Mouse (Mus musculus): ENCODE measurements around the gene Ppp3ca. TPM values are rescaled to one million over a fixed set of nuclear protein-coding genes. Genes with fewer than 3 reads are reported as not detected.

Ppp3ca gene
- polyA plus RNA-seq, 1 experiment from 2014 or later = 67.2 TPM

GRCm38 (mm10) chr3:136816319-136816718 is 146.4 kb downstream of the Ppp3ca start:
- no peak for ATAC-seq (ENCODE audit: insufficient number of reproducible peaks, insufficient read depth, low FRiP score, low read depth)
- H3K4me2 ChIP-seq (ENCODE audit: low read length) = no peak overlapping the region
- H3K9ac ChIP-seq (ENCODE audit: low read length) = no peak overlapping the region
- no peaks in the 10 kb centered on the region for H3K9me3 ChIP-seq (ENCODE audit: control insufficient read depth, low read length)
- no peak overlapping the region for H3K4me3 ChIP-seq (ENCODE audit: control insufficient read depth in 1 of 2, insufficient read depth in 1 of 2, low read depth in 1 of 2, low read length in 2 of 2)
- no peaks in the 10 kb centered on the region for H3K27me3 ChIP-seq (ENCODE audit: control insufficient read depth, insufficient read depth, low read length)
- WGBS = 87% methylated on average over 3 of the region's 3 CpGs
- no peaks in the 10 kb centered on the region for H3K36me3 ChIP-seq (ENCODE audit: control insufficient read depth, insufficient read depth, low read length)
- H3K4me1 ChIP-seq (ENCODE audit: control insufficient read depth in 2 of 2, insufficient read depth in 2 of 2, low read length in 2 of 2) = peaks cover 4 to 11% of the 10 kb centered on the region in 2 experiments
- no peak overlapping the region for H3K27ac ChIP-seq (replicated peaks in 1 of 2; ENCODE audit: control insufficient read depth in 1 of 2, insufficient read depth in 1 of 2, low read depth in 2 of 2, low read length in 2 of 2)

- H3K4me1 ChIP-seq (ENCODE audit: control insufficient read depth in 2 of 2, insufficient read depth in 2 of 2, low read length in 2 of 2) = peaks cover 3 to 11% of the 10 kb centered on the region in 2 experiments
- H3K9ac ChIP-seq (ENCODE audit: low read length) = no peak overlapping the region
- H3K36me3 ChIP-seq (ENCODE audit: control insufficient read depth, insufficient read depth, low read length) = no peaks in the 10 kb centered on the region
- ATAC-seq (ENCODE audit: insufficient number of reproducible peaks, insufficient read depth, low FRiP score, low read depth) = peak; percentile 47; the same call in 1 of the 2 replicates
- no peak overlapping the region for H3K27ac ChIP-seq (replicated peaks in 1 of 2; ENCODE audit: control insufficient read depth in 1 of 2, insufficient read depth in 1 of 2, low read depth in 2 of 2, low read length in 2 of 2)
- H3K27me3 ChIP-seq (ENCODE audit: control insufficient read depth, insufficient read depth, low read length) = no peaks in the 10 kb centered on the region
- H3K4me2 ChIP-seq (ENCODE audit: low read length) = no peak overlapping the region
- no peaks in the 10 kb centered on the region for H3K9me3 ChIP-seq (ENCODE audit: control insufficient read depth, low read length)
- 29% methylated on average over 5 of the region's 5 CpGs for whole genome bisulfite sequencing
- no peak overlapping the region for H3K4me3 ChIP-seq (ENCODE audit: control insufficient read depth in 1 of 2, insufficient read depth in 1 of 2, low read depth in 1 of 2, low read length in 2 of 2)
These were observed 149.1 kb downstream of the Ppp3ca start for GRCm38 (mm10) chr3:136818997-136819396.

GRCm38 (mm10) chr3:136821039-136821438 is 151.1 kb downstream of the Ppp3ca start:
- ATAC-seq (ENCODE audit: insufficient number of reproducible peaks, insufficient read depth, low FRiP score, low read depth) = no peak

DNA sequence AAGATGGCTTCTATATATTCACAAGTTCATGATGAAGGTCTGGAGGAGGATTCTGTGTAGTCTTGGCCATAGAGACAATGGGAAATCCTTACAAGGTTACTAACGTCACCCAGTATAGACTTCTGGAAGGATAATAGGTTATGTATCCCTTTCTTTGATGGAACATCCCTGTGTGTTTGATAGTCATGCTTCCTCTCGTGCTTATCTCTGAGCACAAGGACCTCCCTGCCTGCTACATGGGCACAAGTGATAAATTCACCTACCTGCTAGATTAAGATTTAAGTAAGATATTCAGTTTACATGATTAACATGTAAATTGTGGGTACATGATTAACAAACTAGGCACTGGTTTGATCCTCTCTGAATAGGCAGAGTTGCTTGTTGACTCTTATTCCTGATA is 152.1 kb downstream of the Ppp3ca start:
- no peak overlapping the region for H3K4me2 ChIP-seq (ENCODE audit: low read length)
- H3K27me3 ChIP-seq (ENCODE audit: control insufficient read depth, insufficient read depth, low read length) = no peaks in the 10 kb centered on the region
- ATAC-seq (ENCODE audit: insufficient number of reproducible peaks, insufficient read depth, low FRiP score, low read depth) = no peak
- H3K9ac ChIP-seq (ENCODE audit: low read length) = no peak overlapping the region
- no peaks in the 10 kb centered on the region for H3K9me3 ChIP-seq (ENCODE audit: control insufficient read depth, low read length)
- no peak overlapping the region for H3K4me3 ChIP-seq (ENCODE audit: control insufficient read depth in 1 of 2, insufficient read depth in 1 of 2, low read depth in 1 of 2, low read length in 2 of 2)
- H3K36me3 ChIP-seq (ENCODE audit: control insufficient read depth, insufficient read depth, low read length) = no peaks in the 10 kb centered on the region
- H3K27ac ChIP-seq (replicated peaks in 1 of 2; ENCODE audit: control insufficient read depth in 1 of 2, insufficient read depth in 1 of 2, low read depth in 2 of 2, low read length in 2 of 2) = no peak overlapping the region
- peaks cover 3 to 6% of the 10 kb centered on the region in 2 experiments; a peak in 3 of 4 replicates for H3K4me1 ChIP-seq (ENCODE audit: control insufficient read depth in 2 of 2, insufficient read depth in 2 of 2, low read length in 2 of 2)
- 71% methylated on average over 2 of the region's 2 CpGs for WGBS

More at GRCm38 (mm10) chr3:136821039-136821438, 151.1 kb downstream of the Ppp3ca start:
- H3K36me3 ChIP-seq (ENCODE audit: control insufficient read depth, insufficient read depth, low read length) = no peaks in the 10 kb centered on the region
- no peak overlapping the region for H3K9ac ChIP-seq (ENCODE audit: low read length)
- H3K4me3 ChIP-seq (ENCODE audit: control insufficient read depth in 1 of 2, insufficient read depth in 1 of 2, low read depth in 1 of 2, low read length in 2 of 2) = no peak overlapping the region
- H3K9me3 ChIP-seq (ENCODE audit: control insufficient read depth, low read length) = no peaks in the 10 kb centered on the region
- H3K4me2 ChIP-seq (ENCODE audit: low read length) = no peak overlapping the region
- no peaks in the 10 kb centered on the region for H3K27me3 ChIP-seq (ENCODE audit: control insufficient read depth, insufficient read depth, low read length)
- WGBS = 78% methylated on average over 3 of the region's 3 CpGs
- H3K4me1 ChIP-seq (ENCODE audit: control insufficient read depth in 2 of 2, insufficient read depth in 2 of 2, low read length in 2 of 2) = peaks cover 3 to 6% of the 10 kb centered on the region in 2 experiments; a peak in 3 of 4 replicates
- H3K27ac ChIP-seq (replicated peaks in 1 of 2; ENCODE audit: control insufficient read depth in 1 of 2, insufficient read depth in 1 of 2, low read depth in 2 of 2, low read length in 2 of 2) = no peak overlapping the region

DNA sequence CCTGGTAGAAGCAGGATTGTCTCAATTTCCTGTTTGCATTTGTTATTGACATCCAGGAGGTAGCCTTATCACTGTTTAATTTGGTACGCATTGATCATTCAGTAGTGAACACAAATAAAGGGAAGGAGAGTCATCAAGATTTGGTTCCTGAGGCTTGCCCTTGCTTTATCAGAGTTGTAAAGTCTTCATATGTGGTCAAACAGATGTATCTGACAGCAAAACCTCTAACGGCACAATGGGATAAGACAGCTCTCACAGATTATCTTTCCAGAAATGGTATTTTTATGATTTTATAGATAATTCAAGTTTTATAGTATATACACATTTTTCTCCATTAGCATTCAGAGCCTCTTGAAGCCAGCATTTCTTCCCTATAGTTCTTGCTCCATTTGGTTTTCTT is 152.5 kb downstream of the Ppp3ca start:
- no peak for ATAC-seq (ENCODE audit: insufficient number of reproducible peaks, insufficient read depth, low FRiP score, low read depth)
- no peaks in the 10 kb centered on the region for H3K9me3 ChIP-seq (ENCODE audit: control insufficient read depth, low read length)
- 89% methylated on average over 2 of the region's 2 CpGs for WGBS

DNA sequence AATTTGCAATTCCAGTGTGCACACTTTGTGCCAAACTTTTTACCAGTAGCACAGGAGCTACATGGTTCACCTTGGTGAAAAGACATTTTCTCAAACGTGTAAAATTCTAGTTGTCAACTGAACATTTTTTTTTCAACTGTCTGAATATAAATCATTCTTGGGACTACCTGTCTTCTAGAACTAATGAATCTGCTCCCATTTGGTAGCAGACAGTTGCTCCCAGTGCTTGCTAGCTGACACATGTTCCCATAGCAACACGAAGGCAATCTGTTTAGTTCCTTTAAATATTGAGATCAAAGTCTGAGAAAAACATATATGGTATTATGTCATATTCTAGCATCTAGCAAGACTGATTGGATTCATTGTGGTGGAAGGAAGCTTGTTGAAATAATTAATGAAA is 158.5 kb downstream of the Ppp3ca start:
- Histone ChIP-seq H3K4me2 (ENCODE audit: low read length) (no peak overlapping the region), H3K27me3 (ENCODE audit: control insufficient read depth, insufficient read depth, low read length) (no peaks in the 10 kb centered on the region), H3K9ac (ENCODE audit: low read length) (no peak overlapping the region), H3K4me3 (ENCODE audit: control insufficient read depth in 1 of 2, insufficient read depth in 1 of 2, low read depth in 1 of 2, low read length in 2 of 2) (no peak overlapping the region), H3K4me1 (ENCODE audit: control insufficient read depth in 2 of 2, insufficient read depth in 2 of 2, low read length in 2 of 2) (peaks cover 4% of the 10 kb centered on the region in 2 experiments; a peak in 3 of 4 replicates), H3K9me3 (ENCODE audit: control insufficient read depth, low read length) (no peaks in the 10 kb centered on the region), H3K27ac (replicated peaks in 1 of 2; ENCODE audit: control insufficient read depth in 1 of 2, insufficient read depth in 1 of 2, low read depth in 2 of 2, low read length in 2 of 2) (no peak overlapping the region), H3K36me3 (ENCODE audit: control insufficient read depth, insufficient read depth, low read length) (no peaks in the 10 kb centered on the region)
- ATAC-seq (ENCODE audit: insufficient number of reproducible peaks, insufficient read depth, low FRiP score, low read depth) = no peak
- whole genome bisulfite sequencing = 79% methylated on average over 2 of the region's 2 CpGs

More for the DNA sequence above, 152.5 kb downstream of the Ppp3ca start:
- Histone ChIP-seq H3K36me3 (ENCODE audit: control insufficient read depth, insufficient read depth, low read length) (no peaks in the 10 kb centered on the region), H3K27me3 (ENCODE audit: control insufficient read depth, insufficient read depth, low read length) (no peaks in the 10 kb centered on the region), H3K4me3 (ENCODE audit: control insufficient read depth in 1 of 2, insufficient read depth in 1 of 2, low read depth in 1 of 2, low read length in 2 of 2) (no peak overlapping the region), H3K4me1 (ENCODE audit: control insufficient read depth in 2 of 2, insufficient read depth in 2 of 2, low read length in 2 of 2) (peaks cover 3 to 6% of the 10 kb centered on the region in 2 experiments; a peak in 3 of 4 replicates), H3K4me2 (ENCODE audit: low read length) (no peak overlapping the region), H3K9ac (ENCODE audit: low read length) (no peak overlapping the region), H3K27ac (replicated peaks in 1 of 2; ENCODE audit: control insufficient read depth in 1 of 2, insufficient read depth in 1 of 2, low read depth in 2 of 2, low read length in 2 of 2) (no peak overlapping the region)

DNA sequence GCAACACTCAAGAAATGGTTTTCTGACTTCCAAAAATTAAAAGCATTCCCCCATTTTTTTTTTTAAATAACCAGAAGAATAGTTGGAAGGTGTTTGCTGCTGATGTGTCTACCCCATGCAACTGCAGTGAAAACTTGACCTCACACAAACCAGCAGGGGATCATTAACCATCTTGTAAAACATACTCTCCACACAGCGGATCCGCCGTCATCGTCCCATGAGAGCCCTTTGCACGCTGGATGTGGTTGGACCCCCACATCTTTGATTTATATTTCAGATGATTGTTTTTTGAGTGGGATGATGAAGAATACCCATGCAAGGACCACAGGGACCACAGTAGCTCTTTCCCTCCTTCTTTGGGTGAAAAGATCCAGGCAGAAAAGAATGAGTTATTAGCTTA is 159.2 kb downstream of the Ppp3ca start:
- Histone ChIP-seq H3K9me3 (ENCODE audit: control insufficient read depth, low read length) (no peaks in the 10 kb centered on the region), H3K4me3 (ENCODE audit: control insufficient read depth in 1 of 2, insufficient read depth in 1 of 2, low read depth in 1 of 2, low read length in 2 of 2) (no peak overlapping the region), H3K4me2 (ENCODE audit: low read length) (no peak overlapping the region), H3K9ac (ENCODE audit: low read length) (no peak overlapping the region), H3K4me1 (ENCODE audit: control insufficient read depth in 2 of 2, insufficient read depth in 2 of 2, low read length in 2 of 2) (peaks cover 8 to 10% of the 10 kb centered on the region in 2 experiments; a peak in 3 of 4 replicates), H3K27me3 (ENCODE audit: control insufficient read depth, insufficient read depth, low read length) (no peaks in the 10 kb centered on the region), H3K36me3 (ENCODE audit: control insufficient read depth, insufficient read depth, low read length) (no peaks in the 10 kb centered on the region), H3K27ac (replicated peaks in 1 of 2; ENCODE audit: control insufficient read depth in 1 of 2, insufficient read depth in 1 of 2, low read depth in 2 of 2, low read length in 2 of 2) (no peak overlapping the region)
- no peak for ATAC-seq (ENCODE audit: insufficient number of reproducible peaks, insufficient read depth, low FRiP score, low read depth)
- WGBS = 96% methylated on average over 5 of the region's 5 CpGs

DNA sequence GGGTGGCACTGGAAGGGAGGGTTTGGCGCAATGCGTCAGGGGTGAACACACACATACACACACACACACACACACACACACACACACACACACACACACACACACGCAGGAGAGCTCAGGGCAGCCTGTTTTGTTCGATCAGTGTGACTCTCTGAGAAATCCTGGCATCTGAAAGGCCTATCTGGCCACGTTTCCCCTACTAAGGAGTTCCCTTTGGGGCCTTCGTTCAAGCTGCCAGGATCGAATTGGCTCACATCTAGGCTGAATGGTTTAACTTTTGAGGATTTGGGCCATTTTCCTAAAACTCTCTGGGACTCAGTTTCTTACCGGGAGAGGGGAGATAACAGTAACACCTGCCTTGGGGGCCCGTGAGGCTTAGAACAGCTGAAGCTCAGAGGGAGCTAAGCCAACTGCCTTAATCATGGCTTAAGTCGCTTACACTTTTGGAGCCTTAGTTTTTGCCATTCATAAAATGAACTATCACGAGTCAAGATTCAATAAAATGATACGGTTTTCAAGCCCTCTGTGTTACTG is 160.8 kb downstream of the Ppp3ca start:
- H3K9ac ChIP-seq (ENCODE audit: low read length) = no peak overlapping the region
- no peaks in the 10 kb centered on the region for H3K9me3 ChIP-seq (ENCODE audit: control insufficient read depth, low read length)
- H3K36me3 ChIP-seq (ENCODE audit: control insufficient read depth, insufficient read depth, low read length) = no peaks in the 10 kb centered on the region
- WGBS = 74% methylated on average over 12 of the region's 12 CpGs
- H3K4me3 ChIP-seq (ENCODE audit: control insufficient read depth in 1 of 2, insufficient read depth in 1 of 2, low read depth in 1 of 2, low read length in 2 of 2) = no peak overlapping the region
- no peaks in the 10 kb centered on the region for H3K27me3 ChIP-seq (ENCODE audit: control insufficient read depth, insufficient read depth, low read length)
- ATAC-seq (ENCODE audit: insufficient number of reproducible peaks, insufficient read depth, low FRiP score, low read depth) = no peak
- H3K4me1 ChIP-seq (ENCODE audit: control insufficient read depth in 2 of 2, insufficient read depth in 2 of 2, low read length in 2 of 2) = peaks cover 12 to 26% of the 10 kb centered on the region in 2 experiments
- H3K4me2 ChIP-seq (ENCODE audit: low read length) = no peak overlapping the region
- H3K27ac ChIP-seq (replicated peaks in 1 of 2; ENCODE audit: control insufficient read depth in 1 of 2, insufficient read depth in 1 of 2, low read depth in 2 of 2, low read length in 2 of 2) = no peak overlapping the region

Data from heart, embryonic 14.5 days (tissue).